ENCODE assay signal across 11 mouse cellular contexts in genomic region chr7:105734826-105735225, GRCm38 (mm10). TPM values are rescaled to one million over a fixed set of nuclear protein-coding genes. Genes with fewer than 3 reads are reported as not detected.
DNase-seq lines count a peak whose midpoint lies in the region; ATAC-seq and TF ChIP-seq lines count a peak whose summit lies in the region.
"Had no signal": no experiment of that assay in that cellular context is flagged by ENCODE, and none has a peak within 500 bp of the region (broad histone marks: within the 10 kb centered on the region; RNA-seq: fewer than 3 reads in every experiment).

No protein-coding gene starts in this region.

- TF ChIP-seq EP300 in heart, adult 2 months (IDR thresholded peaks at IDR 0.05; ENCODE audit: insufficient read depth, low read depth, low read length): no peak

- H3K9ac ChIP-seq in heart, embryonic 11.5 days (ENCODE audit: low read depth, low read length): no peak overlapping the region
- H3K9ac ChIP-seq in heart, adult 2 months (ENCODE audit: low read depth, low read length): no peak overlapping the region
- H3K9ac ChIP-seq in lung, embryonic 15.5 days: 0 out of 2 replicates have a peak overlapping the region, but pooled peaks have one; percentile 98
- H3K9ac ChIP-seq in embryonic facial prominence, embryonic 13.5 days: peak overlapping the region; percentile 92; the same call in 1 of the 2 replicates

- H3ac ChIP-seq in myocyte (ENCODE audit: control insufficient read depth, insufficient read length): no peak overlapping the region

- no peak for DNase-seq in heart, adult 2 months
- DNase-seq in lung, postnatal 25 days (ENCODE audit: low spot score): no peak
- DNase-seq in right cerebral cortex, postnatal 25 days: no peak
- no peak for DNase-seq in kidney, adult 11 months
- DNase-seq: cerebellum, adult 2 months; layer of hippocampus, adult 9-11 months; lung, adult 18-20 months had no signal

- no peak overlapping the region for H3K27ac ChIP-seq in heart, embryonic 11.5 days (ENCODE audit: low read depth, low read length)
- no peak overlapping the region for H3K27ac ChIP-seq in heart, adult 2 months
- no peak overlapping the region for H3K27ac ChIP-seq in lung, embryonic 15.5 days
- no peak overlapping the region for H3K27ac ChIP-seq in embryonic facial prominence, embryonic 13.5 days

- TF ChIP-seq CTCF in heart, adult 2 months (IDR thresholded peaks at IDR 0.05): no peak

- no peaks in the 10 kb centered on the region for H3K27me3 ChIP-seq in heart, embryonic 11.5 days (ENCODE audit: control insufficient read depth, insufficient read depth, low read length)
- H3K27me3 ChIP-seq in heart, adult 2 months (ENCODE audit: control insufficient read depth, insufficient read depth, low read length): no peaks in the 10 kb centered on the region
- H3K27me3 ChIP-seq in lung, embryonic 15.5 days: no peaks in the 10 kb centered on the region
- no peaks in the 10 kb centered on the region for H3K27me3 ChIP-seq in embryonic facial prominence, embryonic 13.5 days
- no peaks in the 10 kb centered on the region for H3K27me3 ChIP-seq in myocyte (ENCODE audit: control insufficient read depth, insufficient read depth, insufficient read length)

- intact Hi-C loops in heart, adult 2 months (cut with DNase I): loop anchor here (10.0 kb wide), 1 partner anchor 180 kb away; the partner anchor contains the start of gene Smpd1

- no peak overlapping the region for H3K4me3 ChIP-seq in heart, embryonic 11.5 days (ENCODE audit: low read depth, low read length)
- H3K4me3 ChIP-seq in heart, adult 2 months: no peak overlapping the region
- peak overlapping the region; percentile 90; the same call in 1 of the 2 replicates for H3K4me3 ChIP-seq in lung, embryonic 15.5 days
- H3K4me3 ChIP-seq in embryonic facial prominence, embryonic 13.5 days: peak overlapping the region; percentile 74; the same call in 1 of the 2 replicates
- peak overlapping the region; percentile 99 for H3K4me3 ChIP-seq in myocyte

- H3K4me2 ChIP-seq in heart, embryonic 11.5 days: peak overlapping the region; percentile 78
- peak overlapping the region; percentile 73 for H3K4me2 ChIP-seq in lung, embryonic 15.5 days
- peak overlapping the region; percentile 79 for H3K4me2 ChIP-seq in embryonic facial prominence, embryonic 13.5 days
- H3K4me2 ChIP-seq in myocyte (ENCODE audit: low read depth): peak overlapping the region; percentile 95

- H3K36me3 ChIP-seq in heart, embryonic 11.5 days (ENCODE audit: control insufficient read depth, insufficient read depth, low read length): peaks cover 19% of the 10 kb centered on the region
- peaks cover 6% of the 10 kb centered on the region for H3K36me3 ChIP-seq in heart, adult 2 months (ENCODE audit: control insufficient read depth, insufficient read depth, low read length)
- peaks cover 43% of the 10 kb centered on the region for H3K36me3 ChIP-seq in lung, embryonic 15.5 days
- peaks cover 53% of the 10 kb centered on the region for H3K36me3 ChIP-seq in embryonic facial prominence, embryonic 13.5 days
- H3K36me3 ChIP-seq in myocyte (ENCODE audit: control insufficient read depth, insufficient read depth): peaks cover 24% of the 10 kb centered on the region

- 85% methylated on average over 8 of the region's 8 CpGs for WGBS in heart, embryonic 11.5 days (ENCODE audit: insufficient replicate concordance)
- WGBS in heart, adult 2 months: 81% methylated on average over 8 of the region's 8 CpGs
- WGBS in lung, embryonic 15.5 days: 77% methylated on average over 8 of the region's 8 CpGs
- 87% methylated on average over 8 of the region's 8 CpGs for WGBS in embryonic facial prominence, embryonic 13.5 days

- H3K79me2 ChIP-seq in heart, adult 2 months (replicated peaks; ENCODE audit: control insufficient read depth, insufficient read depth, low read length): no peaks in the 10 kb centered on the region; the same call in 1 of the 2 replicates
- H3K79me2 ChIP-seq in myocyte (ENCODE audit: control insufficient read depth, insufficient read depth): peaks cover 52% of the 10 kb centered on the region

- ATAC-seq in heart, embryonic 11.5 days (replicated peaks; ENCODE audit: insufficient number of reproducible peaks, low FRiP score, low TSS enrichment): no peak
- no peak for ATAC-seq in lung, embryonic 15.5 days (ENCODE audit: borderline replicate concordance, extremely low read depth, low FRiP score, low TSS enrichment)
- no peak for ATAC-seq in embryonic facial prominence, embryonic 13.5 days (ENCODE audit: insufficient number of reproducible peaks, insufficient read depth, low FRiP score, low TSS enrichment, low read depth)

- no peaks in the 10 kb centered on the region for H3K9me3 ChIP-seq in heart, embryonic 11.5 days (replicated peaks; ENCODE audit: control insufficient read depth, low read length)
- H3K9me3 ChIP-seq in lung, embryonic 15.5 days: no peaks in the 10 kb centered on the region
- H3K9me3 ChIP-seq in embryonic facial prominence, embryonic 13.5 days: no peaks in the 10 kb centered on the region

- TF ChIP-seq POLR2A in heart, adult 2 months (IDR thresholded peaks at IDR 0.05; ENCODE audit: insufficient read depth, low read depth, low read length): no peak
- no peak for TF ChIP-seq POLR2A in myocyte (IDR thresholded peaks at IDR 0.05; ENCODE audit: insufficient read length, low read depth)

- peaks cover 23% of the 10 kb centered on the region for H3K4me1 ChIP-seq in heart, embryonic 11.5 days (ENCODE audit: control insufficient read depth, insufficient read depth, low read length)
- peaks cover 6% of the 10 kb centered on the region for H3K4me1 ChIP-seq in heart, adult 2 months (ENCODE audit: control insufficient read depth, insufficient read depth, low read length)
- H3K4me1 ChIP-seq in lung, embryonic 15.5 days: peaks cover 34% of the 10 kb centered on the region
- peaks cover 34% of the 10 kb centered on the region for H3K4me1 ChIP-seq in embryonic facial prominence, embryonic 13.5 days

TF ChIP-seq in myocyte, 11 proteins besides CTCF, POLR2A, EP300 and RAD21:
- TF ChIP-seq USF1 (IDR thresholded peaks at IDR 0.05; ENCODE audit: low read depth) (no peak), MYOD1 (IDR thresholded peaks at IDR 0.05; ENCODE audit: control insufficient read depth in 1 of 3, insufficient read length in 2 of 3, low read depth in 2 of 3) (no peak), TCF12 (IDR thresholded peaks at IDR 0.05; ENCODE audit: insufficient read depth, poor library complexity, severe bottlenecking) (no peak), SRF (IDR thresholded peaks at IDR 0.05; ENCODE audit: control insufficient read depth, insufficient read length, low read depth) (no peak), TCF3 (IDR thresholded peaks at IDR 0.05; ENCODE audit: insufficient read length, low read depth) (no peak), POLR2AphosphoS2 (IDR thresholded peaks at IDR 0.05; ENCODE audit: insufficient read length, low read depth) (no peak), REST (IDR thresholded peaks at IDR 0.05; ENCODE audit: insufficient read depth, insufficient read length) (no peak)

RNA-seq across cellular contexts. Expression of gene Ilk, which starts 1.6 kb away (rescaled TPM):
- polyA plus RNA-seq in heart, embryonic 11.5 days (2014; fragmentation: Nextera tagmentation; extraction: Ambion mirVana): 411 and 451 TPM in 2 replicates
- total RNA-seq in heart, adult 2 months (2021): 10 to 100 TPM; 81.4 to 84.4 TPM
- polyA plus RNA-seq in heart, adult 2 months (2012; rRNA removed): 127 and 168 TPM in 2 replicates
- polyA plus RNA-seq in lung, embryonic 15.5 days (2015; fragmentation: Nextera tagmentation; extraction: Ambion mirVana): 383 and 394 TPM in 2 replicates
- 253 and 273 TPM in 2 replicates for polyA plus RNA-seq in embryonic facial prominence, embryonic 13.5 days (2015; fragmentation: Nextera tagmentation; extraction: Ambion mirVana)
- polyA plus RNA-seq in myocyte (2012; fragmentation: generic; extraction: Trizol): 250 TPM

RNA-seq across cellular contexts. Expression of gene Rrp8, which starts 2.4 kb away (rescaled TPM):
- polyA plus RNA-seq in heart, embryonic 11.5 days (2014; fragmentation: Nextera tagmentation; extraction: Ambion mirVana): 29.2 and 32.0 TPM in 2 replicates
- 10 to 100 TPM in 1 of 2 experiments, 1 to 10 TPM in 1; 9.2 to 10.8 TPM for total RNA-seq in heart, adult 2 months (2021)
- 4.4 and 8.0 TPM in 2 replicates for polyA plus RNA-seq in heart, adult 2 months (2012; rRNA removed)
- 39.6 and 41.4 TPM in 2 replicates for polyA plus RNA-seq in lung, embryonic 15.5 days (2015; fragmentation: Nextera tagmentation; extraction: Ambion mirVana)
- 43.4 and 48.9 TPM in 2 replicates for polyA plus RNA-seq in embryonic facial prominence, embryonic 13.5 days (2015; fragmentation: Nextera tagmentation; extraction: Ambion mirVana)
- polyA plus RNA-seq in myocyte (2012; fragmentation: generic; extraction: Trizol): 15.5 TPM

RNA-seq across cellular contexts. Expression of gene Taf10, which starts 9.3 kb away (rescaled TPM):
- polyA plus RNA-seq in heart, embryonic 11.5 days (2014; fragmentation: Nextera tagmentation; extraction: Ambion mirVana): 152 and 161 TPM in 2 replicates
- 100 to 1,000 TPM; 110 to 115 TPM for total RNA-seq in heart, adult 2 months (2021)
- 158 and 176 TPM in 2 replicates for polyA plus RNA-seq in heart, adult 2 months (2012; rRNA removed)
- polyA plus RNA-seq in lung, embryonic 15.5 days (2015; fragmentation: Nextera tagmentation; extraction: Ambion mirVana): 131 and 136 TPM in 2 replicates
- 126 and 137 TPM in 2 replicates for polyA plus RNA-seq in embryonic facial prominence, embryonic 13.5 days (2015; fragmentation: Nextera tagmentation; extraction: Ambion mirVana)
- 249 TPM for polyA plus RNA-seq in myocyte (2012; fragmentation: generic; extraction: Trizol)

RNA-seq across cellular contexts. Expression of gene Tpp1, which starts 17.2 kb away (rescaled TPM):
- polyA plus RNA-seq in heart, embryonic 11.5 days (2014; fragmentation: Nextera tagmentation; extraction: Ambion mirVana): 85.8 and 95.7 TPM in 2 replicates
- 10 to 100 TPM; 42.1 to 50.3 TPM for total RNA-seq in heart, adult 2 months (2021)
- 66.1 and 90.0 TPM in 2 replicates for polyA plus RNA-seq in heart, adult 2 months (2012; rRNA removed)
- 73.4 and 78.8 TPM in 2 replicates for polyA plus RNA-seq in lung, embryonic 15.5 days (2015; fragmentation: Nextera tagmentation; extraction: Ambion mirVana)
- polyA plus RNA-seq in embryonic facial prominence, embryonic 13.5 days (2015; fragmentation: Nextera tagmentation; extraction: Ambion mirVana): 44.0 and 45.8 TPM in 2 replicates
- 40.4 TPM for polyA plus RNA-seq in myocyte (2012; fragmentation: generic; extraction: Trizol)

RNA-seq across cellular contexts. Expression of gene Dchs1, which starts 52.6 kb away (rescaled TPM):
- polyA plus RNA-seq in heart, embryonic 11.5 days (2014; fragmentation: Nextera tagmentation; extraction: Ambion mirVana): 7.6 TPM in 2 replicates
- 1 to 10 TPM; 7.2 to 8.5 TPM for total RNA-seq in heart, adult 2 months (2021)
- polyA plus RNA-seq in heart, adult 2 months (2012; rRNA removed): 8.0 and 11.0 TPM in 2 replicates
- 9.3 and 9.4 TPM in 2 replicates for polyA plus RNA-seq in lung, embryonic 15.5 days (2015; fragmentation: Nextera tagmentation; extraction: Ambion mirVana)
- polyA plus RNA-seq in embryonic facial prominence, embryonic 13.5 days (2015; fragmentation: Nextera tagmentation; extraction: Ambion mirVana): 21.0 and 21.5 TPM in 2 replicates
- 0.49 TPM for polyA plus RNA-seq in myocyte (2012; fragmentation: generic; extraction: Trizol)

Comparison
In these comparisons a context has a peak if more than half of its experiments do, and no peak if none do; other contexts are left out.
1. H3K4me3 ChIP-seq: peak in lung, embryonic 15.5 days (single experiment), embryonic facial prominence, embryonic 13.5 days (single experiment) and myocyte (single experiment); none in heart, embryonic 11.5 days (single experiment) and heart, adult 2 months (single experiment).
2. H3K9ac ChIP-seq: peak in lung, embryonic 15.5 days (single experiment) and embryonic facial prominence, embryonic 13.5 days (single experiment); none in heart, embryonic 11.5 days (single experiment) and heart, adult 2 months (single experiment).
3. Peak in every context shown above with its lines, with median percentiles within 50 percentile points of each other: H3K4me2 ChIP-seq.